Mouse (Mus musculus): ENCODE measurements around the gene Tbc1d22a. TPM values are rescaled to one million over a fixed set of nuclear protein-coding genes. Genes with fewer than 3 reads are reported as not detected.

Tbc1d22a gene
- total and polyA plus RNA-seq, 2 experiments from 2014 or later, result 13.9 to 19.8 TPM

DNA sequence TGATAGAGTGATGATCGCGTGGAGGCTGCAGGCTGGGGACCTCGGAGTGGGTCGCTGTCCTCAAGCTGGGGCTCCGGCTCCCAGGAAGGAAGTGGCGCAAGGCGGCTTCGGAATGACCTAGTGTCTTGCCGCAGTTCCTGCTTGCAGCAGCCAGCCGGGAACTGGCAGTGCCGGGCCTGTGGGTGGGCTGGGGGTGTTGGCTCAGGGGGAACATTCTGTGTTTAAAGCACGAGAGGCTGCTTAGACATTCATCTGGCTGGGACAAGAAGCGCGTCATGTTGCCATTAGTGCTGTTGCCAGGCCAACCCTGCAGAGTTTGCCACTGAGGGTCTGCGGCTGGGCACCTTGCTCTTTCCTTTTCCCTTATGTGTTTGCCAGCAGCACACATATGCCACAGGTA is 63.2 kb downstream of the Tbc1d22a start:
- Histone ChIP-seq H3K9me3 (ENCODE audit: low read length) (no peaks in the 10 kb centered on the region), H3K27ac (ENCODE audit: low read depth, low read length) (peak overlapping the region; percentile 51), H3K9ac (replicated peaks; ENCODE audit: low read length, poor library complexity, severe bottlenecking) (0 out of 2 replicates have a peak overlapping the region, but pooled peaks have one; percentile 36), H3K4me1 (ENCODE audit: insufficient read depth, low read length) (peaks cover 18% of the 10 kb centered on the region; the same call in 1 of the 2 replicates), H3K4me2 (ENCODE audit: low read depth, low read length, poor library complexity, severe bottlenecking) (peak overlapping the region; percentile 45), H3K27me3 (ENCODE audit: insufficient read depth, low read length) (no peaks in the 10 kb centered on the region), H3K36me3 (ENCODE audit: insufficient read depth, low read length) (no peaks in the 10 kb centered on the region), H3K4me3 (ENCODE audit: low read depth, low read length) (no peak overlapping the region)
- peak; percentile 72 for DNase-seq (ENCODE audit: low spot score)
- WGBS, result 20% methylated on average over 15 of the region's 15 CpGs
- no peak for TF ChIP-seq CTCF (IDR thresholded peaks at IDR 0.05)
- peak; percentile 41; the same call in 1 of the 2 replicates for ATAC-seq (ENCODE audit: low FRiP score)

DNA sequence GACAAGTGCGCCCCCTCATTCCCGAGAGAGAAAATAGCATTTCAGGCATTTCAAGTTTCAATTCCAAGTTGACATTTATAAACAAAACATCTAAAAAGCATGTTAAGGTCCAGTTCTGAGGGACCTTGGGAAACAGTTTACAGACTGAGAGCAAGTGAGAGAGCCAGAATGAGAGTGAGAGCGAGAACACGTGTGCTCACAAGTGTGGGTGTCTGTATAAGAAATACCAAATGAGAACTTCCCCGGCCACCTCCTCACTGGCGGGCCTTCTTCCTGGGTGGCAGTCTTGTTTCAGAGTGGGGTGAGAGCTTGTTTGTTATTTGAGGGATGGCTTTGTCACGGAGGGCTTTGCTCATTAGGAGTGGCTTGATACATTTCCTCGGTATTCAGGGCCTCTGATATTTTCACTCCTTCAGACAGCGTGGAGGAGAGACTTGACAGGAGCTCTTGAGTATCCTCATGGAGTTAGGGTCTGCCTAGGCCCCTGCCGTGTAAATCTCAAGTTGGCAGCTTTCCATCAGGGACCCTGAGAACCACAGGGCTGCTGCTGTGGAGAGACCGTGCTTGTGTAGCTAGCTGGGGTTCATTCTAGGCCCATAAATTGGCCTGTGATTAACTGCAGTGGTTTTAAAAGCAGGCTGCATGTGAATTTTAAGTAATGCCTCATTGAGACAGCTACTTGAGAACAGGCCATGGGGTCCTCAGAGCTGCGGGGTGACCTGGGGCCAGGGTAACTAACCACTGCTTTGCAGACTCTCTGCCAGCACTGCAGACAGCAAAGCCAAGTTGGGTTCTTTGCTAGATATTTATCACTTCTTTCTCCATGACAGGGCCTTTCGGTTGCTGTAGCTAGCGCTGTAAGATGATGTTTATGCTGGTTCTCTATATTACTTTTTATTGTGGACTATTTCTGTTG is 65.1 kb downstream of the Tbc1d22a start:
- H3K36me3 ChIP-seq (ENCODE audit: insufficient read depth, low read length), result no peaks in the 10 kb centered on the region
- H3K4me1 ChIP-seq (ENCODE audit: insufficient read depth, low read length), result peaks cover 18% of the 10 kb centered on the region; the same call in 1 of the 2 replicates
- ATAC-seq (ENCODE audit: low FRiP score) (no peak), DNase-seq (ENCODE audit: low spot score) (no peak)
- H3K9ac ChIP-seq (replicated peaks; ENCODE audit: low read length, poor library complexity, severe bottlenecking), result no peak overlapping the region
- H3K9me3 ChIP-seq (ENCODE audit: low read length), result no peaks in the 10 kb centered on the region
- no peak overlapping the region for H3K4me2 ChIP-seq (ENCODE audit: low read depth, low read length, poor library complexity, severe bottlenecking)
- TF ChIP-seq CTCF (IDR thresholded peaks at IDR 0.05), result no peak
- no peak overlapping the region for H3K27ac ChIP-seq (ENCODE audit: low read depth, low read length)
- H3K4me3 ChIP-seq (ENCODE audit: low read depth, low read length), result no peak overlapping the region
- 61% methylated on average over 14 of the region's 14 CpGs for WGBS
- H3K27me3 ChIP-seq (ENCODE audit: insufficient read depth, low read length), result no peaks in the 10 kb centered on the region

DNA sequence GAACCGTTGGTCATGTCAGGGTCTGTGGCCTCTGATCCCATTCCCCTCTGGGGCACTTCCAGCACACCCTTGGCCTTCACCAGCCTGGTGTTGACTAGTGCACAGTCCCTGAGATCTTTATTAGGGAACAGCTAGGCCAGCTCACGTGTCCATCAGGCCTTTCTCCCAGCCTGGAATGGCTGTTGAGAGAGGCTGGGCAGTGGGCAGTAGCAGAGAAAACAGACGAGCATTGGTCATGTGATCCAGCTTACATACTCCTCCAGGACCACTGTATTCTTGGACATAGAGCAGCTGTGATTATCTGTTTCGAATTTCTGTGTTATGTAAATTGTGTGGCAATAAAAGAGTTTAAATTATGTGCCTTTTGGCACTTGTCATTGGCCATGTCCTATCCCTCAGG is 65.9 kb downstream of the Tbc1d22a start:
- no peak overlapping the region for H3K27ac ChIP-seq (ENCODE audit: low read depth, low read length)
- ATAC-seq (ENCODE audit: low FRiP score) (no peak), DNase-seq (ENCODE audit: low spot score) (no peak)
- no peak for TF ChIP-seq CTCF (IDR thresholded peaks at IDR 0.05)
- H3K9ac ChIP-seq (replicated peaks; ENCODE audit: low read length, poor library complexity, severe bottlenecking), result no peak overlapping the region
- no peak overlapping the region for H3K4me2 ChIP-seq (ENCODE audit: low read depth, low read length, poor library complexity, severe bottlenecking)
- WGBS, result 54% methylated on average over 4 of the region's 4 CpGs
- H3K4me3 ChIP-seq (ENCODE audit: low read depth, low read length), result no peak overlapping the region
- no peaks in the 10 kb centered on the region for H3K36me3 ChIP-seq (ENCODE audit: insufficient read depth, low read length)
- H3K27me3 ChIP-seq (ENCODE audit: insufficient read depth, low read length), result no peaks in the 10 kb centered on the region
- peaks cover 18% of the 10 kb centered on the region; the same call in 1 of the 2 replicates for H3K4me1 ChIP-seq (ENCODE audit: insufficient read depth, low read length)
- H3K9me3 ChIP-seq (ENCODE audit: low read length), result no peaks in the 10 kb centered on the region

DNA sequence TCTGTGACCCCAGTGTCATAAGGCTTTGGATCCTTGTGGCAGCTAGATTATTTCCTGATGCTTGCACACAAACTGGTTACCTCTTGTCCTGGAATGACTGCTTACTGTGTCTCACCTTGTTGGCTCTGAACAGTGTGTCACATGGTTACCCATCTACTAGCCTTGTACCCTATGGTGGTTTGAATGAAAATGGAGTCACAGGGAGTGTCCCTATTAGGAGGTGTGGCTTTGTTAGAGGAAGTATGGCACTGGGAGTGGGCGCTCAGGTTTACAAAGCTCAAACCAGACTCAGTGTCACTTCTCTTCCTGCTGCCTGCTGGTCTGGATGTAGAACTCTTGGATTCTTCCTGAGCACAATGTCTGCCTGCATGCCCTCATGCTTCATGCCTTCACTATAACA is 69.0 kb downstream of the Tbc1d22a start:
- H3K36me3 ChIP-seq (ENCODE audit: insufficient read depth, low read length), result no peaks in the 10 kb centered on the region
- H3K4me1 ChIP-seq (ENCODE audit: insufficient read depth, low read length), result peaks cover 9% of the 10 kb centered on the region; the same call in 1 of the 2 replicates
- TF ChIP-seq CTCF (IDR thresholded peaks at IDR 0.05), result no peak
- H3K27me3 ChIP-seq (ENCODE audit: insufficient read depth, low read length), result no peaks in the 10 kb centered on the region
- ATAC-seq (ENCODE audit: low FRiP score), result no peak
- WGBS, result 87% methylated on average over 1 of the region's 1 CpGs
- H3K9ac ChIP-seq (replicated peaks; ENCODE audit: low read length, poor library complexity, severe bottlenecking), result no peak overlapping the region
- no peak overlapping the region for H3K4me2 ChIP-seq (ENCODE audit: low read depth, low read length, poor library complexity, severe bottlenecking)
- no peak overlapping the region for H3K27ac ChIP-seq (ENCODE audit: low read depth, low read length)
- DNase-seq (ENCODE audit: low spot score), result no peak
- H3K4me3 ChIP-seq (ENCODE audit: low read depth, low read length), result no peak overlapping the region
- H3K9me3 ChIP-seq (ENCODE audit: low read length), result no peaks in the 10 kb centered on the region

DNA sequence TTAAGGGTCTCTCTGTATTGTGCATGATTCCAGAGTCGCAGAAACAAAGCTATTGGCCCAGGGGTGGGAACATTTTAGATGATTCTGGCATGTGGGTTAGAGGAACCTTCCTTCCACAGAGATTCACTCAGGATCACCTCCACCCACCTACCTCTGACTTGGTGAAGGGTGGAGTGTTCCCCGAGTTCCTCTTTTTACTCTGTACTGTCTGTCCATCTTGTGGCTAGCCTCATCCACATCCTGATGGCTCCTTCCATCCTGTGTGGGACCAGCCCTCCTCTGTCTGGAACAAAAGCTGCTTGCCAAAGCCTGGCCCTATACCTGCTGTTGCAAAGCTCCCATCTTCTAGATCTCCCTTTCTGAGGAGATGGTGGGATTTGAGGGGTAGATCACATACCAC is 71.0 kb downstream of the Tbc1d22a start:
- Histone ChIP-seq H3K9ac (replicated peaks; ENCODE audit: low read length, poor library complexity, severe bottlenecking) (no peak overlapping the region), H3K27ac (ENCODE audit: low read depth, low read length) (no peak overlapping the region), H3K4me2 (ENCODE audit: low read depth, low read length, poor library complexity, severe bottlenecking) (no peak overlapping the region), H3K4me3 (ENCODE audit: low read depth, low read length) (no peak overlapping the region), H3K4me1 (ENCODE audit: insufficient read depth, low read length) (no peaks in the 10 kb centered on the region; the same call in 1 of the 2 replicates), H3K36me3 (ENCODE audit: insufficient read depth, low read length) (no peaks in the 10 kb centered on the region), H3K9me3 (ENCODE audit: low read length) (no peaks in the 10 kb centered on the region), H3K27me3 (ENCODE audit: insufficient read depth, low read length) (no peaks in the 10 kb centered on the region)
- no peak for TF ChIP-seq CTCF (IDR thresholded peaks at IDR 0.05)
- WGBS, result 94% methylated on average over 2 of the region's 2 CpGs
- no peak for DNase-seq (ENCODE audit: low spot score)
- ATAC-seq (ENCODE audit: low FRiP score), result no peak

DNA sequence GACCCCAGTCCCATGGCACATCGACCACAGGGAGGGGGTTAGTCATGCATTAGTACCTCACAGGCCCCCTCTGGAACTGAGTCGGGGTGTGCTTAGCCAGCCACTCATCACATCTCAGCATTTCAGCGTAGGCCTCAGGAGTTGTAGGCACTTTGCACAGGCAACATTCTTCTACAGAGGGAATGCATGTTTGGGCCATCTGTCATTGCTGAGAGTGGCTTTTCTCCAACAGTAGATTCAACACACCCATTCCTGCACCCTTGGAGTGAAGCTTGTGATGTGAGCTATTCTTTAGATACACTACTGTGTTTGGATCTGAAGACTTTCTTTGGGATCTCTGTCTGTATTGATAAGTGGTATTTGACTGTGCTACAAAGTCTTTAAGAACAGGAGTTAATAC is 75.8 kb downstream of the Tbc1d22a start:
- DNase-seq (ENCODE audit: low spot score), result no peak
- Histone ChIP-seq H3K9me3 (ENCODE audit: low read length) (no peaks in the 10 kb centered on the region), H3K4me3 (ENCODE audit: low read depth, low read length) (no peak overlapping the region), H3K27ac (ENCODE audit: low read depth, low read length) (no peak overlapping the region), H3K4me2 (ENCODE audit: low read depth, low read length, poor library complexity, severe bottlenecking) (no peak overlapping the region), H3K4me1 (ENCODE audit: insufficient read depth, low read length) (no peaks in the 10 kb centered on the region), H3K27me3 (ENCODE audit: insufficient read depth, low read length) (no peaks in the 10 kb centered on the region), H3K36me3 (ENCODE audit: insufficient read depth, low read length) (no peaks in the 10 kb centered on the region), H3K9ac (replicated peaks; ENCODE audit: low read length, poor library complexity, severe bottlenecking) (no peak overlapping the region)
- no peak for ATAC-seq (ENCODE audit: low FRiP score)
- no peak for TF ChIP-seq CTCF (IDR thresholded peaks at IDR 0.05)
- 69% methylated on average over 3 of the region's 3 CpGs for WGBS
